In genomic region chr19:44681675-44682074, GRCm38 (mm10) we compare ENCODE assay signal across 17 mouse cellular contexts.
"Had no signal": no experiment of that assay in that cellular context is flagged by ENCODE, and none has a peak within 500 bp of the region (broad histone marks: within the 10 kb centered on the region; RNA-seq: fewer than 3 reads in every experiment).

No protein-coding gene starts in this region.

- H3K36me3 ChIP-seq: kidney, embryonic 15.5 days; limb, embryonic 15.5 days; liver, embryonic 12.5 days; midbrain, embryonic 12.5 days had no signal

- H3K27ac ChIP-seq: kidney, embryonic 15.5 days; left cerebral cortex, adult 2 months; limb, embryonic 15.5 days; liver, embryonic 12.5 days; midbrain, embryonic 12.5 days had no signal

- H3K9me3 ChIP-seq: kidney, embryonic 15.5 days; limb, embryonic 15.5 days; liver, embryonic 12.5 days; midbrain, embryonic 12.5 days had no signal

- H3K4me2 ChIP-seq: kidney, embryonic 15.5 days; limb, embryonic 15.5 days; liver, embryonic 12.5 days; lung, embryonic 14.5 days; midbrain, embryonic 12.5 days had no signal

- ATAC-seq: intestine, embryonic 16.5 days; liver, embryonic 12.5 days; midbrain, embryonic 16.5 days had no signal

- H3K4me3 ChIP-seq: kidney, embryonic 15.5 days; left cerebral cortex, adult 2 months; limb, embryonic 15.5 days; liver, embryonic 12.5 days; midbrain, embryonic 12.5 days had no signal

- DNase-seq: kidney, adult 2 months; kidney, postnatal 14 days; lung, embryonic 14.5 days; lung, postnatal 10 days; lung, postnatal 4 days; retina, postnatal 1 day; right cerebral cortex, postnatal 4 days; spleen, adult 18-20 months; thymus, adult 2 months; thymus, postnatal 25 days had no signal

- H3K9ac ChIP-seq: kidney, embryonic 15.5 days; limb, embryonic 15.5 days; liver, embryonic 12.5 days; lung, embryonic 14.5 days; midbrain, embryonic 12.5 days had no signal
